Mouse (Mus musculus) neural tube, embryonic 10.5 days (tissue): ENCODE results near the gene Zmynd15.
A peak's percentile ranks its signal among the peaks of the same experiment; 100 is the strongest.

Experiments used
- DNase-seq: peaks from one replicate; pipeline ENCODE4 v3.0.0-alpha.2; 2017; ENCODE audit warnings: low spot score; ENCODE audit errors: extremely low spot score

The Zmynd15 gene

GRCm38 (mm10) chr11:70506385-70506784, 47.2 kb downstream of the Zmynd15 start:
- peak; percentile 49 for DNase-seq

- DNase-seq: no peak
Observed at GRCm38 (mm10) chr11:70506962-70507515, 47.8 kb downstream of the Zmynd15 start.

DNA sequence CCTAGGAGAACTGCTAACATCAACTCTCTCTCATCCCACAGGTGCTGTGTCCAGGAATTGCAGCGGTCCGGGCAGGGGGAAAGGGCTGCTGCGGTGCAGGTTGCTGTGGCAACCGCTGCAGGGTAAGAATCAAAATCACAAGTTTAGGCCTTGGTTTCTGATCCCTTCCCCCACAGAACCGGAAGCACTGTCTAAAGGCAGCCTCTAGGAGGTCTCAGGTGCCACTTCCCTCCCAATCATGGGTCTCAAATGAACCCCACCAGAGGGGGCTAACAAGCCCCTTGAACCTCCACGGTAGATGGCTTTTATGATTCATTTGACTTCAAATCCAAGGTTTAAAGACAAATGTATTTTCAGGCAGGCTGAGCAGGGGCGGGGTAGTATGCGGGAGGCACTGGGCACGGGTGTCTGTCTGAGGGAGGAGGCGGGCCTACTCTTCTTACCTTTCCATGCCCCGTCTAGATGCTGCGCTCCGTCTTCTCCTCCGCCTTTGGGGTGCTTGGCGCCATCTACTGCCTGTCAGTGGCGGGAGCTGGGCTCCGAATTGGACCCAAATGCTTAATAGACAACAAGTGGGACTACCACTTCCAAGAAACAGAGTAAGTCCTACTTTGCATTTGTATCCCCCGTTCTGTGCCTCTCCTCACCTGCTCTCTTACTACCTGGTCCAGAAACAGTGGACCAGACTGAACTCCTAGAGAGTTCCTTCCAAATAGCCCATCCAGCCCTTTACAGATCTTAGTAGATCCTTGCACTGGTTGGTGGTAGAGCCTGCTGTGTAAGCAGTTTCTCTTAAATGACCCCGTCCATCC, 50.7 kb downstream of the Zmynd15 start:
- peak; percentile 53 for DNase-seq

GRCm38 (mm10) chr11:70511242-70511641, 52.0 kb downstream of the Zmynd15 start:
- no peak for DNase-seq

DNA sequence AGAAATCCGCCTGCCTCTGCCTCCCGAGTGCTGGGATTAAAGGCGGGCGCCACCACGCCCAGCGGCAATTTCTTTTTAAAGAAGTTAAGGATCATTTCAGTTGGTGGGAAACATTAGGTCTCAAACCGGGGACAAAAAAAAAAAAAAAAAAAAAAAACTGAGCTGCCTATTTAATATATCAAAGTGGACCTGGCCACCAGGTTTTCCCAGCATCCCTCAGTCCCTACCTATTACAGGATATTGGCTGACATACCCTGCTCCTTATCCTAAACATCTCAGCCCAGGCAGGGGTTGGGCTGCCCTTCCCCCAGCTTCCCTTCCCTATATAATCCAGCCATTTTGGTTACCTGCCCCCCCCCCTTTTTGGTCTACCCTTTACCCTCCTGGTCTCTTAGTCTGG, 52.6 kb downstream of the Zmynd15 start:
- DNase-seq: no peak

DNA sequence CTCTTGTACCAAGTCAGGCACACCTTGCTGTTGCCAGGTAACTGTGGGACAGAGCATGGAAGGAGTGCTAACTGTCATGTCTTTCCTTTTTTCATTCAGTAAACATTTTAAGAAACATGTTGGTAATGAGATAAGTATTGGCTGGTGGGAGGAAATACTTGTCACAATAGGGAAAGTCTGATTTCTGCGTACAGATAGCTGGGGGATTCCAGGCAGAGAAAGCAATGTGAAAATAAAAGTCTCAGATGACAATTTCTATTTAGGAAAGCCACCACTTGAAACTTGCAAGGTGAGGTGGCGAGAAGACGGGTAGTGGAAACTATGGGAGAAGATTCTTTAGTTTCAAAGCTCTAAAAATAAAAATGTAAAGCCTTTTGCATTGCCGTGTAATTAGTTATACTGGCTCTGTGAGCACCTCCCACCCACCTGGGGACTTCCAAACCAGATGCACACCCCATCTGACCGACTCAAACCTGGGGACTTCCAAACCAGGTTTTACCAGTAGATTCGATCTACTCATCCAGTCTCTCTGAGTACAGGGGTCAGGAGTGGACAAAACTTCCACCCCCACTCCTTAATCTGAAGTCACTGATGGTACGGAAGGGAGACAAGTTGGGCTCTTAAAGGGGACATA, 53.6 kb downstream of the Zmynd15 start:
- DNase-seq: no peak

DNA sequence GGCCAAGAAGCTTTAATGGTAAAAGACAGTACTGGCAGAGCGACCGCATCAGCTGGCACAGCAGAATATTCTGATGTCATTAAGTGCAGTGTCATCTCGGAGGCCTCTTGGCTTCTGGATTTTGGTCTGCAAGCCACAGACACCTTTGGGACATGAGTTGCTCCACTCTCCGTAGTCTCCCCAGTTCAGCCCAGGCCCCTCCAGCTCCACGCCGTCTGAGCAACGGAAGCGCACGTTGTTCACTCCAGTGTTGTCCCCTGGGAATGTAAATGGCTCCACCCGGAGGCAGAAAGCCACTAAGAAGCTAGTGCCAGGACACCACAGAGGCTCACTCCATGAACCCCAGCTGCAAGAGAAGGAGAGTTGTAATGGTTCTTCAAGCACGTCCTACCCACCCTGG, 54.3 kb downstream of the Zmynd15 start:
- DNase-seq: no peak

DNA sequence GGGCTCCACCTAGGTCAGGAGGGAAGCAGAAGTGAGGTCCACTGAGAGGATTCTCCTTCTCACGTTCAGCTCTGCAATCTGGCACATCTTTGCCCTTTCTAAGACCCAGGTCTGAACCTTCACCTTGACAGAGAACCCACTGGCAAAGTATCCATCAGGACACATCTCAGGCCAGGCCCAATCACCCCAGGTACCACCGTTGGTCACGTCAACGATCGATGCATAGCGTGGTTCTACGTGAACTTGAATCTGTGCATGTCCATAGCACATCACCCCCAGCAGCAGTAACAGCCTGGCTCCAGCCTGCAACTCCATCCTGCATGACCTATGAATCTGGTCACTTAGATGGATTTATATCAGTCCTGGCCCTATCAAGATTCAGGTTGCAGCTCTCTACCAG, 55.1 kb downstream of the Zmynd15 start, which contains the start of gene Vmo1:
Gene Vmo1 (minus strand): TSS at position 329 of the 400 bp plus-strand sequence.
- no peak for DNase-seq
